Mouse (Mus musculus): ENCODE results near the gene Rpl6. TPM values are rescaled to one million over a fixed set of nuclear protein-coding genes. Genes with fewer than 3 reads are reported as not detected.

Rpl6 gene
- total RNA-seq (2021): 1,000 to 10,000 TPM; 1,036 to 1,050 TPM
- long read RNA-seq, experiment 1, transcript Rpl6-206 (2 exons, 829 nt): minor isoform, 9 of 700 reads
- long read RNA-seq, experiment 1, transcript Rpl6-207 (1 exons, 714 nt): minor isoform, 7 of 700 reads
- long read RNA-seq, experiment 1, transcript Rpl6-203 (2 exons, 565 nt): minor isoform, 8 of 700 reads
- long read RNA-seq, experiment 1, transcript Rpl6-201 (7 exons, 1,270 nt): major isoform, 548 of 700 reads
- long read RNA-seq, experiment 1, partial matches to known transcripts: 118 of 700 reads
- long read RNA-seq, experiment 1, other reads (novel, unspliced or antisense): 10 of 700 reads
- long read RNA-seq, experiment 2, transcript Rpl6-201 (7 exons, 1,270 nt): major isoform, 307 of 361 reads
- long read RNA-seq, experiment 2, partial matches to known transcripts: 46 of 361 reads
- long read RNA-seq, experiment 2, other reads (novel, unspliced or antisense): 4 of 361 reads

GRCm38 (mm10) chr5:121204132-121205089, at the start of gene Rpl6:
TSS of gene Rpl6 (plus strand) at chr5:121204481.
- DNase-seq: peak; percentile 81 to 84

DNA sequence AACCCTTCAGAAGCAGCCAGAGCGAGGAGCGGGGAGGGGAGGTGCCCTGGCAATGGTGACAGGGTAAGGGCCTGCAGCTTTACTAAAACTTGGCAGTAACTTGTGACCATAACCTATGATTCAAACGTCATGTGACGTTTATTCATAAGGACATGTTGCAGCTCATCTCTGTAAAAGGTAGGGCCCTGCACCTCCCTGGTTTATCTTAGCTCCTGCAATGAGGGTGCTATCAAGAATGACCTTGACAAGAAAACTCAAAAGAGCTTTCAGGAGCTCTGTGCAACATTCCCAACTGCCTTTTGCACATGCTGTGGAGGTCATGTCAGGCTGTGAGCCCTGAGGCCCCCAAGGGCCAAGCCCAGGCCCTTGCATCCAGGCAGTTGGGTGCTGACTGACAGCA, 48.2 kb upstream of the Rpl6 start:
- DNase-seq: peak; percentile 46 to 52

- no peak for DNase-seq
Measured at GRCm38 (mm10) chr5:121157017-121157416, 47.3 kb upstream of the Rpl6 start.

DNA sequence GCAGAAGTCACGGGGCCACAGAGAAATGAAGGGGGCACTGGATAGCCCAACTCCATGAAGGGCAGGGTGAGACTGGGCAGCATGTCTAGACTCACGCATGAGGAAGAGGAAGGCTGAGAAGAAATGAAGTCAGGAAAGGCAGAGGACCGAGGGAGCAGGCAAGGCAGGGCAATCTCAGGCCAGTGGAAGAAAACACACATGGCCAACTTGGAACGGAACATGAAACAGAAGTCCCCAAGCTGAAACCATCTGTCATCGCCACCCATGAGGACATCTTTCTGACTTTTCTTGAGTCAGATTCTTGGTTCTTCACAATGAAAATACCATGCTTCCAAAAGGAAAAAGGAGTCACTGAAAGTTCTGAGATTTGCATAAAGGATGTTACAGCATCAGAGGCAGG, 46.8 kb upstream of the Rpl6 start:
- no peak for DNase-seq

- DNase-seq: peak; percentile 12 to 29
Measured at GRCm38 (mm10) chr5:121158966-121159365, 45.3 kb upstream of the Rpl6 start.

DNA sequence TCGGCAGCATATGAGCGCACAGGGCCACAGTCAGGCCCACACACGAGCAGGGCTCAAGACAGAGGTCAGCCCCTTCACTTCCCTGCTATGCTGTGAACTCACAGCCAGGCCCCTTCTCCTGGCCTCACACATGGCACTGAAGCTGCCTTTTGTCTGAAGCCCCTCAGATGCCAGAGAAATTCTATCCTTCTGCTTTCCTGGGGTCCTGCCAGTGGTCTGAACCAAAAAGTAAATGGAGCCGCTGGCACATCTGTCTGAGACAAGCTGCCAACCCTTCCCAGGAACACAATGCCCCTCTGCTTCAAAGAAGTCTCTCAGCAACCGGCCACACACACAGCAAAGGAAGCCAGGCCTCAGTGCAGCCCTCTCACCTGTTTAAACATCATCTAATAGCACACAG, 42.0 kb upstream of the Rpl6 start:
- no peak for DNase-seq

- no peak for DNase-seq
Measured at GRCm38 (mm10) chr5:121162923-121163322, 41.4 kb upstream of the Rpl6 start.

GRCm38 (mm10) chr5:121166884-121167283, 37.4 kb upstream of the Rpl6 start:
- no peak for DNase-seq

DNA sequence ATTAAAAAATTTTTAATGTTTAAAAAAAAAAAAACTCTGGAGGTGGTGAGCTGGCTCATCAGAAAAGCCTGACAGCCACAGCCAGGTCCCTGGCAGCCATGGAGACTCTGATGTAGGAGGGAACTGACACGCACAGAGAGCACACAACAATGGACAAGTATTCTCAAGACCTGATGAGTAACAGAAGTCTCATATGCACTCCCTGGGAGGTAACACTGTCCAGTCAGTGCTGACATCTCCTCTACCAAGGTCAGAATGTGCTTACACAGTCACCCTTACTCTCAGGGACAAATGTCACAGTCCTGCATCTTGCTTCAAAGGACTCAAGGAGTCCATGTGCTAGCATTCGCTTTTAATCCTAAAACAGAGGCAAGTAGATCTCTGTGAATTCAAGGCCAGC, 34.7 kb upstream of the Rpl6 start:
- peak; percentile 34 to 48 for DNase-seq

DNA sequence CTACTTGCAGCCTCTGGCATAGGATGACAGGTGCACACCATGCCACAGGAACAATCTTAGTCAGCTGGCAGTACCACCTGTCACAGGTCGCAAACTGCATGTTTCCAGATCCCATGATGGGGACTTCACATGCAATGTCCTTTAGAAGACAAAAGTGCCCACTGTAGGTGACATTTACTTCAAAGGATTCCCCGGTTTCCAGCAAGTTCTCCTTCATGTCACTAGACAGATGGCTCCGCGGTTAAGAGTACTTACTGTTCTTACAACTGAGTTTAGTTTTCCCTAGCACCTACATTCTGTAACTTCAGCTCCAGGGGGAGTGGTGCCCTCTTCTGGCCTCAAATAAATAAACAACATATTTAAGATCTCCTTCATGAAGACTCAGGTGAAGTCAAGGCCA, 31.4 kb upstream of the Rpl6 start:
- DNase-seq: no peak

DNA sequence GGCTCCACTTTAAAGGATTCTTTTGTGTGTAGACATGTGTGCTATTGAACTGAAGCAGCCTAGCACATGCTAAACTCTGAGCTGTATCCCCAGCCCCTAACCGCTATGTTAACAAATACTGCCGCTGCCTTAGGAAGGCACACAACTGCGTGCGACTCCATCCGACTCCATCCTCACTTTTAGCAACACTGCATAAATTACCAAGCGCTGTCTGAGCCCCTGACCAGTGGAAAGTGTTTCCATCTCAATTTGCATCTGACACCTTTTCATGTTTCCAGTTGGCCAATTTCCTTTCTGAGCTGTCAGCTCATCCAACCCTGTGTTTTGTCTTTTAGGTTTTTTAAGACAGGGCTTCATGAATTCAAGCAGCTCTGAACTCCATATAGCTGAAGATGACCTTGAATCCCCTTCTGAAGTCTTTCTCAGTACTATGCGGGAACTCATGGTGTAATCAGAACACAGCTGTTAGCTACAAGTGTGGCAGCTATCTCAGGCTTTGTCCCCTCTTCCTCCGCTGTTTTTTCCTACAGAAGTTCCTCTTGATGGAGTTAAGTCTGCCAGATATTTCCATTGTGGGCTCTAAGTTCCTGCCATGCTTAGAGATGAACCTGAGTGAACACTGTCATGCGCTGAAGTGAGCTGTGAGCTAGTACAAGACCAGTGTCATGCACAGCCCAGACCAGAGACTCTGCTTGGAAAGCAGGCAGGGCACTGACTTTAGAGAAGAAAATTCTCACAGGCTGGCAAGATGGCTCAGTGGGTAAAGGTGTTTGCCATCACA, 25.0 kb upstream of the Rpl6 start:
- no peak for DNase-seq

DNA sequence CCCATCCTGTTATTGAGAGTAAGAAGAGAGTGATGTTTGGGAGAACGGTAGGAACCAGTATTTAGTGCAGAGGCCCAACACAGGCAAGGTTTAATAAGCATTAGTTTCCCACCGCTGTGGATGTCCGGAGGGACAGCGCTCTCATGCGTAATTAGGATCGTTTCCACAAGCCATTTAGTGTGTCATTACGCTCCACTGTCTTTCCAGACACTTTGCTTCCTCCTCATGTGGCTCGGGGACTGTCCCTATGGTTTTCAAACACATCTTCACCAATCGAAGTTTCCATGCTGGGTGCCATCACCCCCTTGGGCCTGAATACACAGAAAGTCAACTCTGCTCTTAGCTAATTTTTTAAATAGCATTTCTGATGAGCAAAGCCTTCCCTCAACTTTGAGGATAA, 21.0 kb upstream of the Rpl6 start:
- DNase-seq: no peak

DNA sequence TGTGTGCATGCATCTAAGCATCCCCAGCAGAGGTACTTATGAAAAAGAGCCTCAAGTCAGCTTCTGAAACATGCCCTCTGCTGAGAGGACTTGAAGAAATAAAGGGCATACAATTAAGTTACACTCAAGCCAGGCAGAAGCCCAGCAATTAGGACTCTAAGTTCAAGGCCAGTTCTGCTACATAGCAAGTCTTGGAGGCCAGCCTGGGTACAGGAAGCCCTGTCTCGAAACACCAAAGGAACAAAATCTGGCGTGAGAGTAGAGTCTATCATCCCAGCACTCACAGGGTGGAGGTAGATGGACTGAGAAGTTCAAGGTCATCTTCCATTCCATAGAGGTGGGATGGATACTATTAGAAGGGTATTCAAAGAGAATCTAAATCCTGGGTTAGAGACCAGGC, 19.9 kb upstream of the Rpl6 start:
- no peak for DNase-seq

GRCm38 (mm10) chr5:121184945-121185551, 19.2 kb upstream of the Rpl6 start:
- peak in 1 of 2 experiments; percentile 26 for DNase-seq

GRCm38 (mm10) chr5:121187580-121188001, 16.7 kb upstream of the Rpl6 start:
- peak in 1 of 2 experiments; percentile 35 for DNase-seq

GRCm38 (mm10) chr5:121188265-121188664, 16.0 kb upstream of the Rpl6 start:
- no peak for DNase-seq

DNA sequence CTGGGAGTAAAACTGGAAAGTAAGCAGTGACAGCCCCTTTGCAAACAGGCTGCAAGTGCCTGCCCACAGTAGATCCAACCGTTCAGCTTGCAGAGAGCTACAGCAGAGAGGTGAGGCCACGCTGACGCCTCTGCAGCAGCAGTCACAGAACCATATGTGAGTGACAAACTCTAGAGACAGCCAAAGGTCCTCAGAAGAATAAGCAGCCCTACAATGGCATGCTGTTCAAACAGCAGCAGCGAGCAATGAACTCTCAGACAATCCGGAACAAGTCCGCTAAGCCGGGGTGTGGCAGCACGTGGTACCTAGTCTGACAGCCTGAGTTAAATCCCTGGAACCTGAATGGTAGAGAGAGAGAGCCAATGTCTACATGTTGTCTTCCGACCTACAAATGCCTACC, 15.1 kb upstream of the Rpl6 start:
- no peak for DNase-seq

DNA sequence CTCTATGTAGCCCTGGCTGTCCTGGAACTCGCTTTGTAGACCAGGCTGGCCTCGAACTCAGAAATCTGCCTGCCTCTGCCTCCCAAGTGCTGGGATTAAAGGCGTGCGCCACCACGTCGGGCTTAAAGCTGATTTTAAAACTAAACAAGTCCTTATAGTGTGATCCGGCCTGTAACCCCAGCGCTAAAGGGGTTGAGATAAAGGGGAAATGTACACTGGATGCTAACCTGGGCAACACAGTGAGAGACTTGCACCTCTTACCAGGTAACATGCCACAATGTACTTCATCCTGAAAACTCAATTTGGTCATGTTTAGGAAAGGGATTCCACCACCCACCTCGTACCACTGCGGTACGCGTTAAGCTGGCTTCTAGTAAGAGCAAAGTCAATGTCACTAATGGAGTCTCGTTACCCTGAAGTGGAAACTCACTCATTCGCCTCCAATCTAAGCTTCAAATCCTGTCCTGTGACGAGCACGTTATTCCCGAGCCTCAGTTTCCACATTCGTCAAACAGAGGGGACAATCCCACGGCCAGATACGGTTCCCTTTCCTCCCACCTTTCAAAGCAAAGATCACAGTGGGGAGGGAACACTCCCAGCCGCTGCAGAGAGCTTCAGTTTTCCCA, 14.0 kb upstream of the Rpl6 start:
- DNase-seq: no peak

DNA sequence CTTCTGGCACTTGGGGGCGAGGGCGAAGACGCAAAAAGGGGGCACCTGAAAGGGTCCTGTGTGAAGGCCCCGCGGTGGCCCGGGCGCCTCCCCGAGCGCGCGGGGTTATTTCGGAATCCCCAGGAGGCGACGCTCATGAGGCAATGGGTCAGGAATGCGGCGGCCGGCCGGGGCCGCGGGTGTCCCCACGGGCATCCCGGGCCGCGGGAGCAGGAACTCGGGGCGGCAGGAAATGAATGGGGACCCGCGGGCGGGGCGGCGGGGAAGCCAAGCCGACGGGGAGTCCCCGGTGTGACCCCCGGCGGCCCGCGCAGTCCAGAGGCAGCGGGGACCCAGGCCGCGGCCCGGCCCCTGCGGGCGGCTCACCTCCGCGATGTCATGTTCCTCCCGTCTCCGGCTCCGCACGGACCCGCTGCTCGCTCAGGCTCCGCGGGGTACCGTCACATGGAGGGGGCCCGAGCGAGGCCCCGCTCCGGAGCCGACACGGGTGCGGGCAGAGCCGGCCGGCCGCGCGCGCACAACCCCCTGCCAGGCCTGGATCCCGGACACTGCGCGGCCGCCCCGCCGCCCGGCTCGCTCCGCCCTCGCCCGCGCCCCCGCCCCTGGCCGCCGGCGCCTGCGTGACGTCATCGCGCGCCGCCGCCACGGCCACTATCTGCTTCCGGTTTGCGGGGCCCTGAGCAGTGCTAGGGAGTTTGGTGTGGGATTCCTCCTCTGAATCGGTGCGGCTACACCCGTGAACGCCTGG, 13.3 kb upstream of the Rpl6 start, which contains the start of gene Ptpn11:
Ptpn11 (minus strand) TSS at position 562 of the 748 bp plus-strand sequence.
- DNase-seq: peak; percentile 89 to 93

DNA sequence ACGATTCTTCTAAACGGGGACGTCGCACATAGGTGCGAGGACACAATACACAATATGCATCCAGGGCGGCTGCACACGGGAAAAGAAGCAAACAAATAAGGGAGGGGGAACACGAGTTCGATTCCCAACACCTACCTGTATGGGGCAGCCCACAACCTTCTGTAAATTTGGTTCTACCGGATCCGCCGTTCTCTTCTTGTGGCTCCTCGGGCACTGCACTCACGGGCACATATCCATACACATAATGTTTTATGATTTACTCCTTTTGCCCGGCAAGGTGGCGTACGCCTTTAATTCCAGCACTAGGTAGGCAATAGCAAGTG, 12.7 kb upstream of the Rpl6 start:
- no peak for DNase-seq
